Mouse (Mus musculus): Measurements from ENCODE around the gene Ing1.

DNA sequence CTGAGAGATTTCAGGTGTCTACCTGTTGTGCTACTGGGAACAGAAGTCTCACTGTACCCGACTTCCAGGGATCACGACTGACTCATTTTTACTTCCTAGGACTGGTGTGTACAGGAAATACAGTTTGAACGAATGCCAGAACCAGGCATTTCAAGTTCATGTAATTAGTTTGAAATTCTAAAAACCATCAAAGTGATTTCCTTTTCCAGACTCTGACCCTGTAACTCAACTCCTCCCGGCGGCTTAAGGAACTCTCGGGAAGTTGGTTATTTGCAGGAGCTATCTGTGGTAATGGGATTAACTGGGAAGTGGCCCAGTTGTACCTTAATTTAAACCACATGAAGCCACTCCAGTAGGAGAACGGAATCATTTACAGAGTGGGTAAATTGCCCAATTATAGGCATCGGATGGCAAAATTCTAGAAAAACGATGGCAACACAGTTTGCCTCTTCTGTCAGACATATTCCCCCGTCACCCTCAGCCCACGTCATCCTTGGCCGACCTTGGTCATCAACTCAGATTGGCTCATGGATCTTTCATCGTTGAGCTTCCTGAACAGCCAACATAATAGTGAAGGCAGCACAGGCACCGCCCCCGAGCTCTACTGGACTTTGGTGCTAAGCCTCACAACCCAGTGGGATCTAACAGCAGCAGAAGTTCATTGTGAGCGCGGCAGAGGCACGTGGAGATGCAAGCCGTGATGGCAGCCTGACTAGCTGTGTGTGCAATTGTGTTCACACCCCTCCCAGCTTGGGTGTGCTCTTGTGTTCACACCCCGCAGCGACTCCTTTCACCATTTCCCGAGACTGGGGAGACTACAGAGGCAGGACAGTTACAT, 14.1 kb downstream of the Ing1 start:
- TF ChIP-seq CTCF (IDR thresholded peaks at IDR 0.05) (no peak), EP300 (IDR thresholded peaks at IDR 0.05) (no peak)

All from lung, postnatal 0 days (tissue).